Mouse (Mus musculus) heart, postnatal 14 days (tissue): ENCODE measurements around the gene Vash2. TPM values are rescaled to one million over a fixed set of nuclear protein-coding genes. Genes with fewer than 3 reads are reported as not detected.
A peak's percentile ranks its signal among the peaks of the same experiment; 100 is the strongest.
"Not testable (repeated sequence)": the region's sequence is repeated elsewhere in the genome, so short reads cannot be mapped to it uniquely, and the experiment has no call there.

Source experiments
- DNase-seq, 2 experiments: peaks; one replicate each; pipeline ENCODE4 v3.0.0; 2021 to 2022
- intact Hi-C: fragments of 180-260 bp; cut with DNase I; formaldehyde crosslinking; loops from one replicate; pipeline ENCODE4 v1.15.1; 2025
- total RNA-seq, 2 experiments: library from RNA; stranded (reverse); gene quantifications; 2 replicates each; pipeline ENCODE4 v1.2.3; 2021

The Vash2 gene
- total RNA-seq, 2 experiments from 2014 or later: 1.4 to 1.7 TPM

DNA sequence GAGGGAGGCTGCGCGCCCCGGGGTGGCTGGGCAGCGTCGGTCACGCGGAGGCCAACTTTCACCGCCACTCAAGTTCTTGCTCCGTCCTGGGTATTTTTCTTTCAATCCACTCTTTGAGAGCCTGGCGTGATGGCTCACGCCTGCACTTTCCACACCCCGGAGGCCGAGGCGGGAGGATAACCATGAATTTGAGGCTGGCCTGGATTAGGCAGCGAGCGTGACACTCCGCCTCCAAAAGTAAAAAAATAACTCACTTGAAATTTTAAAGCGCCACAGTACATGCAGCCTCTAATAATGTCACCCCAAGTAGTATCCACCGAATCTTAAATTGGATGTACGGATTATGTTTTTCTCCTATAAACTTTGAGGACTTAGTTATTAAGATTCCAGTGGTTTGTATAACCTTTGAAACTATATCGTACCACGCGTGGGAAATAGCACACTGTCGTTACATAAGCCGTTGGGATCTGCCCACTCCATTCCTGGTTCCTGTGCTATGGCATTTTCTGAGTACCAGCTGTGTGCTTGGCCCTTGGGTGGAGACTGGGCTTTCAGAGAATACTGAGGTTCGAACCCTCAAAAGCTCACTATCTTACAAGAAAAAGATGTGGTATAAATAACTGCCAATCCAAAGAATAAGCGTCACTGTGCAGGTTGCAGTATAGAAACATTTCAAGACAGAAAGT lies 49.9 kb downstream of the Vash2 start:
- intact Hi-C loops: no loop called here

DNA sequence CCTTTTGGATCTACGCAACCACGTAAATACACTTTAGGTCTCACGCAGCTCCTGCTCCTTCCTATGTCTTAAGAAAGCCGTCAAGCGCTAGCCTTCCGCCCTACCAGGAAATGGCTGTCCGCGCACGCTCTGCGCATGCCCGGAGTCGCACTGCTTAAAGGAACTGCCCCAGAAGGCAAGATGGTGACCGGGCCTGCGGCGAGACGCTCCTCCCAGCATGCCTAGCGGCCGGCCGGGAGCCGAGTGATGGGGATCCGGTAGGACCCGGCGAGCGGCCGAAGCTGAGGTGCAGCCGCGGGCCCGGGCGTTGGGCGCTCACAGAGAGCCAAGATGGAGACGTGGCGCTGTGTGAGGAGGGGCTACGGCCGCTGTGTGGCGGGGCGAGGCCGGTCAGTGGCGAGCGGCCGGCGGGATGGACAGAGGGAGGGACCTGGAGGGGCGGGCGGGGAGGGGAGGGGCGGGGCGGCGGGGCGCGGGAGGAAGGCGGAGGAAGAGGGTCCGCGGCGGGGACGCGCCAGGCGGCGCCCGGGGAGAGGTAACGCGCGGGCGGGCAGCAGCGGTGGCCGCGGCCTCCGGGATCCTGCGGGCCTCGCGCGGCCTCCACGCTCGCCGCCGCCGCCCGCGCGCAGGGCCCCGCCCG lies 50.6 kb downstream of the Vash2 start:
- intact Hi-C loops: no loop called here
- peak; percentile 98 for DNase-seq

More for the DNA sequence above, 49.9 kb downstream of the Vash2 start:
- peak in 1 of 2 experiments; percentile 60 for DNase-seq

DNA sequence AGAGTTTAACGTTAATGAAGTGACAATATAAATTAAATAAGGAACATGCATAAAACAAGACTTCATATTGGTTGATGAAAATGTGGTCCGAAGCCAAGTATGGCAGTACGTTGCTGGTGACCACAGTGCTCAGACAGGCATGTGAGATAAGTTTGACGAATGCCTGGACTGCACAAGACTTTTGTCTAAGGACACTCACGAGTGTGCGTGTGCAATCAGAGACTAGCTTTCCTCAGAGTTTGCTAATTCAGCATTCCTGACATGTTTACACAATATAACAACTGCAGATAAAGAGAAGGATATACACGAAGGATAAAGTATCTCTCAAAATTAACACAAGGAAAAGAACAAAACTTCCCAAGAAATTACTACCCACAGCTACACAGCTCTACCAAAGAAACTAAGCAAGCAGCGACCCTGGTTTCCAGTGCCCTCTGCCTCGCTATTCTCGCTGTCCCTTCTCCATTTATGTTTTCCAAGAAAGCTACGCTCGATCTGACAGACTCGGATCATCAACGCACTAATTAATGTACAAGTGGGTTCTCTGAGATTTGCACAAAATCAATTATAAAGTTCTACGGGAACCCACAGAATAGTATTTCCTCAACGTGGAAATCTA lies 51.2 kb downstream of the Vash2 start:
- intact Hi-C loops: no loop called here
- peak in 1 of 2 experiments; percentile 9 for DNase-seq

DNA sequence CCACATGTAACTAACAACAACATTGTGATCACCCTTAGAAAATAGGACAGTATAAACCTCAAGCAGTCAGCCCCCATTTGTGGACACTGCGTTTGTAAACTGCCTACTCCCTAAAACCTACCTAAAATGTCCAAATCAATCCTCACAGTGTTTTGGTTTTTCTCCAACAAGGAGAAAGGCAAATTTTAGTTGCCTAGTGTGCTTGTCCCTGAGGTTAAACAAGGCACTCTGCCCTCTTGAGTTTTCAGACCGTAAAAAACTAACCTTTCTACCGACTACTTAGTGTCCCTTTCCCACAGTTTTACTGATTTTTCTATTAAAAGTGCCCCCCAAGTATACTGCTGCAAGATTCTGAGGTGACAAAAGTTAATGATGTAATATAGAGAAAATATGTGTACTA lies 51.8 kb downstream of the Vash2 start:
- intact Hi-C loops: no loop called here
- no peak for DNase-seq

DNA sequence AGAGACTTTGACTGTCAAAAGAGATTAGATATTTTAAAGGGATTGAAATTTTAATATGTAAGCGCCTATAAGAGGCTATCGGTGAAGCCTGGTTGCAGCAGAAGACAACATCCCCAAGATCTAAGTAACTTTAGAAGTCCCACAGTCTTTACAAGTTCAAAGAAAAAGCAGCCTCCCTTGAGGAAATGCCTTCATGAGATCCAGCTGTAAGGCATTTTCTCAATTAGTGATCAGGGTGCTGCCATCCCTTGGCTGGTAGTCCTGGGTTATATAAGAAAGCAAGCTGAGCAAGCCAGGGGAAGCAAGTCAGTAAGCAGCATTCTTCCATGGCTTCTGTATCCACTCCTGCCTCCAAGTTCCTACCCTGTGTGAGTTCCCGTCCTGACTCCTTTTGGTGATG lies 54.3 kb downstream of the Vash2 start, which contains the start of gene Angel2:
TSS of gene Angel2 (plus strand) at position 301 of the 400 bp plus-strand sequence.
- intact Hi-C loops, DNase-seq: not testable (repeated sequence)

DNA sequence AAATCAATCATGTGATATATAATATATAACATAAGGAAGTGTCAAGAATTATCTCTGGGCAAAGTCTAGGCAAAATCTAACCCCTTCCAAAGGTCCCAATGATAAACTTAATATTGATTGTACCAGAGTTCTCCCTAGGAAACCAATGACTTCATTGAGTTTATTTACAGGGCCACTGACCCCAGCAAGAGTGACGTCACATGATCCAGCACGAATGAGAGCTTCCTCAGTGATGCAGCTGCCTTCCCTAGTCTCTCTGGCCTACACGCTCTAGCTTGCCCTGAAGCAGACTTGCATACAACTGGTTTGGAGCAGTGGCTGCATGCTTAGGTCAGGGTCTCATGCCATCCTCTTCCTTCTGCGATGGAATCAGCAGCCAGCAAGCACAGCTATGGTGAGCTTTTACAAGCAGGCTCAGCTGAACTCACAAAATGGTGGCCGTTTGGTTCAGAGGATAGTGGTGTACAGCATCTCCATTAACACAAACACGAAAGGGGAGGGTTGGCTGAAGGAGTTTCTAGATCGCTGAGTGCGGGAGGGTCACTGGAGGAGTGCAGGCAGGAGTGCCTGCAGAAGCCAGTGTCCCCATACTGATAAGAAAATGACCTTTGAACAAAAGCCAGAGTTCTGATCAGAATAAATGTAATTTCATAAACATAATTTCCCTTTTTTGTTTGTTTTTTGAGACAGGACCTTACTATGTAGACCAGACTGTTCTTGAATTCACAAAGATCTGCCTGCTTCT lies 59.2 kb downstream of the Vash2 start:
- intact Hi-C loops: no loop called here
- no peak for DNase-seq

DNA sequence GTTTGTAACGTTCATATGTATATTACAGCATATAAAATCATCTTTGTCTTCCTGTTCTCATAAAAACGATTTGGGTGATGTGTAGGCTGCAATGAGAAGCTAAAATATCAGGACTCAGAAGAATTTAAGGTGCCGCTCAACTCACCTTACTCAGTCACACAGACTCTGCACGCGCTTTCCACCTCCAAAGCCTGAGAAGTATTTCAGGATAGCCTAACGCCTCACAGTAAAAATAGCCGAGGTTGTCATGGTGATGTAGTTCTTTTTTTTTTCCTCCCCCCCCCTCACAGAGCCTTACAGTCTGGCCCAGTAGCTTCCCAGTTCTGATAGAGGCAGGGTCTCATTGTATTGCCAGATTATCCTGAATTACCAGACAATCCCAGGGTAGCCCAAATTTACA lies 60.2 kb downstream of the Vash2 start:
- intact Hi-C loops: no loop called here
- DNase-seq: no peak

DNA sequence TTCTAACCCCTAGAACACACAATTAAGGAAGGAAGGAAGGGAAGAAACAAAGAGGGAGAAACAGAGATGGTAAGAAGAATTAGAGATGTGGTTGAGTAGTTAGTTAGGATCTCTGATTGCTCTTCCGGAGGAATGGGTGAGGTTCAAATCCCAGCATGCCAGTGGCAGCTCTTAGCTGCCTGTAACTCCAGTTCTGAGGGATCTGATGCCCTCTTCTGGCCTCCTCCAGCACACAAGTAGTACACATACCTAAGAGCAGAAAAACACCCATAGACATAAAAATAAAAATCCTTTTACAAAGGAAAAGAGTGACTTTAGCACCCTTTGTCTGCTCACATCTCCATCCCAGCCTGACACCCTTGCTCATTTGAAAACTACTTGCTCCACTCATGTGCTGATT lies 66.5 kb downstream of the Vash2 start:
- intact Hi-C loops: no loop called here

DNA sequence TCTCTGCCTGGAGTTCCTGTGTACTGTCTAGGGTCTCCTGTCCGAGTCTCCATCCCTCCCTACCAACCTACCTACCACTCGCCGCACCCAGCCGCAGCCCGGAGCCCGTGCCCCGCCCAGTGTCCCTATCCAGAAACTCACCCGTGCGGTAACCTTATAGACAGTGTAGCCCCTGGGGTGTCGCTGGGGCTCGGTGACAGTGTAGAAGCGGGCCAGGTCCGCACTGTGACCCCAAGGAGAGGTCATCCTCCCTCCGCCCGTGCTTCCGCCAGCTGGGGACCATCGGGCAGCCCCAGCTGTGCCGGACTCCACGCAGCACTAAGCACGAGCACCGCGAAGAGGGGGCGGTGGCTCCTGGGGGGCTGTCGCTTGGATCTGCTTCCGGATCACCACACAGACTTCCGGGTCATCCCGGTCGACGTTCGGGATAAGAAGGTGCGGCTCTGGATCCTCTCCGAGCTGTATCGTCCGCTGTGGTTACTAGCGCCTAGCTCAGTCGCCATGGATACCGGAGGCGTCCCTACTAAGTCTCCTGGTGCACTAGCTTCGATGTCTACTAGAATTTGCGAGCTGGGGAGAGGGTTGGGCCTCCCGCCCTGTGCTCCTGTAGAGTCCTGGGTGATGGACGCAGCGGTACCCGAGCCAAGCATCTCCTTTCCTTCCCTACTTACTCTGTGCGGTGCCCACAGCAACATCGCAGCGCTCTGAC lies 67.5 kb downstream of the Vash2 start, which contains the start of gene Rps6kc1:
TSS of gene Rps6kc1 (minus strand) at position 356 of the 709 bp plus-strand sequence.
- intact Hi-C loops: no loop called here
- peak; percentile 82 to 87 for DNase-seq

More for the DNA sequence above, 66.5 kb downstream of the Vash2 start:
- DNase-seq: no peak

DNA sequence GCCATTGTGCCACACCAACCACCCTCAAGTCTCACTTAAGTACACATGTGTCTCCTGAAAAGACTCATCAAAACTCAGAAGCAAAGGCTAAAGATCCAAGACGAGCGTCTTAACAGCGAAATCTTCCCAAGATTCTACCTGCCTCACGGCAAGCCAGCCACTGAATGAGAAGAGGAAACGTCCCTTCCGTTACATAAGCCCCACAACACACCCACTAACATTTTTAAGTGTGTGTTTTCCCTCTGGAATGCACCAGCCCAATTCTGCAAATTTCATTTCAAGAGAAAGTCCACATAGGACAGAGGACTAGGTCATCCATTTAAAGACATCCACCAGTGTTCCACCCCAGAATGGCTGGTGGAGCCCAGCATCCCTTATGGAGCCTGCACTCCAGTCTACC lies 68.3 kb downstream of the Vash2 start:
- no peak for DNase-seq
- intact Hi-C loops: no loop called here

DNA sequence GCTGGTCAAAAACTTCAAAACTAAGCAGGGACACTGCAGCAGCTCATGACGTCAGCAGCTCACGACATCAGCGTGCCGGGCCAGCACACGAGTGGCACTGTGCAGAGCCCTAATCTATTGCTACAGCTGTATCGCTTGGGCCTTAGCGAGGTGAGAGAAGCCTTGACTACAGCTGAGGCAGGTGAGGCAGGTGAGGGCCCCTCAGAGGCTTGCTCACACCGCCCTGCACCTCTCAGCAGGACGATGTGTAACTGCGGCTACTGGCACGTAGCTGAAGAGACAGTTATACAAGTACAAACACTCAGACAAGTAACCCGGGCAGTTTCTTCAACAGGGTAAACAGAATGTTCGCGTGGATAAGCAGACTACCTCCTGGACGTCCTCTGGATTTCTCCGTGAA lies 74.4 kb downstream of the Vash2 start:
- intact Hi-C loops: no loop called here
- DNase-seq: no peak

DNA sequence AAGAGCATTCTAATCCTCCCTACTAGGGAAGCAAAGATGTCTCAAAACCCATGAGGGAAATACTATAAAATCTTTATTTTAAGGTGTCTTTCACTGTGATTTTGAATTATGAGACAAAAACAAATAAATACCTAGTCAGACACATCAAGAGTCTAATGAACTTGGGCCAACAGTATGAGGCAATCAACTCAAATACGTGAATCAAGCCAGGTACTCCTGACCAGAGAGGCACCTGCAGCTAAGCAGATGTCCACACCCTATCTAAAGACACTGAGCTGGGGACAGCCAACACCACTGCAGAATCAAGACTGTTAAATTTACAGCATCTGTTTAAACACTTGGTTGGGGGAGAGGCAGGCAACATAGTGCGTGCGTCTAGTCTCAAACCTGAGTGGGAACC lies 75.0 kb downstream of the Vash2 start:
- intact Hi-C loops: no loop called here
- DNase-seq: no peak

DNA sequence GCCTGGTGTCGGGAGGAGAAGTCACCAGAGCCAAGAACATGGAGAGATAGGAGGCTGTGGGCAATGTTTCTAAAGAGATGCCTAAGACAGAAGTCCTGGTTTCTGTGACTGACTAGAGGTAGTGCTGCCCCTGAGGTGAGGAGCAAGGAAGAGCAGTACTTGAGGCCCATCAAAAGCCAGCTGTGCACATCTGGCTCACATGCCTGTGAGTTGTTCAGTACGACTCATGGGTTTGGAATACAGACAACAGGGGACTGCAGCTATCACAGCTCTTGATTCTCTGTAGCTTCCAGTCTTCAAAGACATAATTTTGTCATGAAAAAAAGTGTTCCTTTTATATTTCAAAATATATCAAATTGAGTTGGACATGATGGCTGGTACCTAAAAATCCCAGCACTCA lies 78.0 kb downstream of the Vash2 start:
- intact Hi-C loops: no loop called here
- DNase-seq: no peak

DNA sequence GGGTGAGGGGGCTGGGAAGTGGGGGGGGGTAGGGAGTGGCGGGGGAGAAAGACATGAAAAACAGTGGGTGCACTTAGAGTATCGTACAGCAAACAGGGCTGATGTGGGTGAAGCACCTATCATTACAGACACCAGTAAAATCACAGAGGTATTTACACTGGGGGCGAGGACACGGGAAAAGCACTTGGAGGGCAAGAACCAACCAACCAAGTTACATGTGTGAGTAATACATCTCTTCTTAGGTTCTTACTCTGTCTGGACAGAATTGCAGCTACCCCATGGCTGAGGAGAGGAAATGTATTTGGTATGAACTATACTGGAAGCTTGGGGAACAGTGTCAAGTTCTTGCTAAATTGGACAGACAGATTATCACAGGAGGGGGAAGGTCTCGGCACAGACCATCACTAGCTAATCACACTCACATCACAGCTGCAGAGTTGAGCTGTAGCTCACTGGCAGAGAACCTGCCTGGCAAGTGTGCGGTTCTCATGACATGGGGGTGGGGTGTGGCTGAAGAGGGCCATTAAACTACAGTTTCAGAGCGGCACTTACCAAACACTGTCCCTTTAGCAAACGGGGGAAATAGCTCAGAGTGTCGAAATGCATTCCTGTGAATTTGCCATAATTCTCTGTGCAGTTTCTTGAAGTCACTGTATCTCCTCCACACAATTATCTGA lies 80.1 kb downstream of the Vash2 start:
- DNase-seq: peak; percentile 25 to 40
- intact Hi-C loops: no loop called here

DNA sequence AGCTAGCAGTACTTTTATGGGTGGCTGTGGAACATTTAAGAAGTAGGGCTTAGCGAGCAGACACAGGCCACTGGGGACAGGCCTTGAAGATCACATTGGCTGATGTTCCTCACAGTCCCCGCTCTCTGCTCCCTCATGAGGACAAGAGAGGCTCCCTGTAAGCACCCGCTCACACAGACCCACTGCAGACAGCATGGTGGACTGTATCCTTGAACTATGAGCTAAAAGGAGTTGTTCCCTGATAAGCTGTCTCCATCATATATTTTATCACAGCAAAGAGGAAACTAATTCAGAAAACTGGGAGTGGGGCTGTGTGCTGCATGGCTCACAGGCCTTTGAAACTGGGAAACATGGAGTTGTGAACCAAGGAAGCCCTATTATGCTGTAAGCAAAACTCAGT lies 80.9 kb downstream of the Vash2 start:
- DNase-seq: no peak
- intact Hi-C loops: no loop called here

Other genes with a start within 250 kb of the Vash2 start
- 10 to 100 TPM; 16.3 to 19.2 TPM for gene Rps6kc1, start 67.5 kb downstream of the Vash2 start, total RNA-seq
- 10 to 100 TPM; 30.1 to 33.0 TPM for gene Angel2, start 54.2 kb downstream of the Vash2 start, total RNA-seq
- 1 to 10 TPM; 6.4 to 7.0 TPM for gene Flvcr1, start 46.9 kb upstream of the Vash2 start, total RNA-seq
- gene Spata45, start 57.3 kb upstream of the Vash2 start, total RNA-seq: not detected
- 10 to 100 TPM; 14.4 to 20.7 TPM for gene Tatdn3, start 83.6 kb upstream of the Vash2 start, total RNA-seq
- 1 to 10 TPM in 1 of 2 experiments, under 1 TPM in 1; 0.65 to 1.4 TPM for gene Nsl1, start 83.7 kb upstream of the Vash2 start, total RNA-seq
- gene Batf3, start 118.6 kb upstream of the Vash2 start, total RNA-seq: not detected
- not detected for gene Fam71a, start 185.5 kb upstream of the Vash2 start, total RNA-seq
- 1 to 10 TPM; 4.5 to 9.5 TPM for gene Atf3, start 238.7 kb upstream of the Vash2 start, total RNA-seq